Mouse (Mus musculus) MEL (cell line): ENCODE measurements around the gene Kirrel3.

ENCODE experiments used
- CTCF ChIP-seq, 3 experiments: IDR thresholded peaks in 2 of 3; conservative IDR thresholded peaks in 1 of 3; 2 replicates each; pipeline ENCODE4 v1.5.1; 2011 to 2012; ENCODE audit warnings: low read length in 3 of 3, low read depth in 2 of 3, mild to moderate bottlenecking in 2 of 3, improper control_type of control experiment in 1 of 3, inconsistent platforms in 1 of 3, mixed read lengths in 1 of 3, moderate library complexity in 1 of 3; ENCODE audit not compliant: control insufficient read depth in 1 of 3, insufficient read depth in 1 of 3, poor library complexity in 1 of 3, severe bottlenecking in 1 of 3
- EP300 ChIP-seq, 2 experiments: IDR thresholded peaks; 2 replicates each; pipeline ENCODE4 v1.6.1; 2011; ENCODE audit warnings: improper control_type of control experiment in 2 of 2, low read length in 2 of 2, low read depth in 1 of 2, mild to moderate bottlenecking in 1 of 2
- ETS1 ChIP-seq: IDR thresholded peaks from 2 replicates; pipeline ENCODE4 v1.6.1; 2012; ENCODE audit warnings: low read depth, mild to moderate bottlenecking, inconsistent platforms, low read length, improper control_type of control experiment, moderate library complexity
- MXI1 ChIP-seq: IDR thresholded peaks from 2 replicates; pipeline ENCODE4 v1.6.1; 2011; ENCODE audit warnings: mild to moderate bottlenecking, low read depth, low read length, improper control_type of control experiment
- POLR2A ChIP-seq, 2 experiments: IDR thresholded peaks; 2 replicates each; pipeline ENCODE4 v1.6.1; 2011 to 2012; ENCODE audit warnings: low read length in 2 of 2, mild to moderate bottlenecking in 2 of 2, control low read depth in 1 of 2, improper control_type of control experiment in 1 of 2, low read depth in 1 of 2, moderate library complexity in 1 of 2; ENCODE audit not compliant: control insufficient read depth in 1 of 2, insufficient read depth in 1 of 2, poor library complexity in 1 of 2
- POLR2AphosphoS2 ChIP-seq: IDR thresholded peaks from 2 replicates; pipeline ENCODE4 v1.6.1; 2011; ENCODE audit warnings: low read length, improper control_type of control experiment
- RAD21 ChIP-seq: IDR thresholded peaks from 2 replicates; pipeline ENCODE4 v1.6.1; 2011; ENCODE audit warnings: mild to moderate bottlenecking, low read depth, low read length, improper control_type of control experiment
- UBTF ChIP-seq: IDR thresholded peaks from 2 replicates; pipeline ENCODE4 v1.6.1; 2012; ENCODE audit warnings: low read depth, mild to moderate bottlenecking, inconsistent platforms, low read length, improper control_type of control experiment, moderate library complexity, borderline replicate concordance; ENCODE audit not compliant: insufficient read depth

GRCm38 (mm10) chr9:34574611-34575010, 88.9 kb downstream of the Kirrel3 start:
- no peak for TF ChIP-seq POLR2A (IDR thresholded peaks at IDR 0.05; ENCODE audit: control insufficient read depth in 1 of 2, insufficient read depth in 1 of 2, low read depth in 1 of 2, low read length in 2 of 2, poor library complexity in 1 of 2)
- TF ChIP-seq RAD21: no peak
- no peak for TF ChIP-seq POLR2AphosphoS2
- TF ChIP-seq UBTF: no peak
- TF ChIP-seq CTCF (IDR thresholded peaks at IDR 0.05 in 2 of 3, conservative IDR thresholded peaks at IDR 0.05 in 1 of 3; ENCODE audit: control insufficient read depth in 1 of 3, insufficient read depth in 1 of 3, low read depth in 2 of 3, low read length in 3 of 3, poor library complexity in 1 of 3, severe bottlenecking in 1 of 3): no peak
- no peak for TF ChIP-seq MXI1
- TF ChIP-seq EP300 (IDR thresholded peaks at IDR 0.05; ENCODE audit: low read depth in 1 of 2, low read length in 2 of 2): no peak
- no peak for TF ChIP-seq ETS1
